Mouse (Mus musculus) MEL (cell line): Measurements from ENCODE around the gene Rrad.

ENCODE experiments used
- CHD1 ChIP-seq: IDR thresholded peaks from 2 replicates; pipeline ENCODE4 v1.6.1; 2012; ENCODE audit warnings: low read depth, mild to moderate bottlenecking, inconsistent platforms, low read length, improper control_type of control experiment
- GABPA ChIP-seq: IDR thresholded peaks from 2 replicates; pipeline ENCODE4 v1.6.1; 2012; ENCODE audit warnings: low read depth, mild to moderate bottlenecking, inconsistent platforms, low read length, improper control_type of control experiment, moderate library complexity
- JUND ChIP-seq: IDR thresholded peaks from 2 replicates; pipeline ENCODE4 v1.6.1; 2011; ENCODE audit warnings: low read depth, mild to moderate bottlenecking, improper control_type of control experiment, low read length
- MAFK ChIP-seq: IDR thresholded peaks from 2 replicates; pipeline ENCODE4 v1.6.1; 2011; ENCODE audit warnings: low read depth, mild to moderate bottlenecking, low read length, improper control_type of control experiment, borderline replicate concordance
- MEF2A ChIP-seq: IDR thresholded peaks from 2 replicates; pipeline ENCODE4 v1.6.1; 2014; ENCODE audit warnings: low read depth, mild to moderate bottlenecking, inconsistent platforms, low read length, improper control_type of control experiment; ENCODE audit not compliant: poor library complexity, insufficient replicate concordance, severe bottlenecking; ENCODE audit errors: extremely low read depth
- MYC ChIP-seq: IDR thresholded peaks from 2 replicates; pipeline ENCODE4 v1.6.1; 2011; ENCODE audit warnings: low read depth, mild to moderate bottlenecking, low read length, improper control_type of control experiment, moderate library complexity
- POLR2A ChIP-seq, 2 experiments: IDR thresholded peaks; 2 replicates each; pipeline ENCODE4 v1.6.1; 2011 to 2012; ENCODE audit warnings: low read length in 2 of 2, mild to moderate bottlenecking in 2 of 2, control low read depth in 1 of 2, improper control_type of control experiment in 1 of 2, low read depth in 1 of 2, moderate library complexity in 1 of 2; ENCODE audit not compliant: control insufficient read depth in 1 of 2, insufficient read depth in 1 of 2, poor library complexity in 1 of 2
- TCF12 ChIP-seq: IDR thresholded peaks from 2 replicates; pipeline ENCODE4 v1.6.1; 2014; ENCODE audit warnings: low read depth, mild to moderate bottlenecking, inconsistent platforms, low read length, improper control_type of control experiment, moderate library complexity
- UBTF ChIP-seq: IDR thresholded peaks from 2 replicates; pipeline ENCODE4 v1.6.1; 2012; ENCODE audit warnings: low read depth, mild to moderate bottlenecking, inconsistent platforms, low read length, improper control_type of control experiment, moderate library complexity, borderline replicate concordance; ENCODE audit not compliant: insufficient read depth
- ZKSCAN1 ChIP-seq: IDR thresholded peaks from 2 replicates; pipeline ENCODE4 v1.6.1; 2012; ENCODE audit warnings: low read depth, mild to moderate bottlenecking, inconsistent platforms, low read length, improper control_type of control experiment, moderate library complexity

DNA sequence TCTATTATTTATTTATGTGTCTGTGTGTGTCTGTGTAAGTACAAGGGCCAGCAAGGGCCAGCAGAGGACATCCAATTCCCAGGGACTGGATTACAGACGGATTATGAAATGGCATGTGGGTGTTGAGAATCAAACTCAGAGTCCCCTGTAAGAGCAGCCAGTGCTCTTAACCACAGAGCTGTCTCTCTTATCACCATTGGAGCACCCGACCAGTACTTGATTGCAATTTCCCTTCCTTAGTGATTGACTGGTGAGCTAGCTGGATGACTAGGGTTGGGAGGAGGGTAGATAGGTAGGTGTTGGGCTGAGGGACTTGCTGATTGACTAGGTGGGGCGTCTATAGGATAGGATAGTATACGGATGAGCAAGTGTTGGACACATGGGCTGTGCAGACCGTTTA lies 10.4 kb downstream of the Rrad start:
- TF ChIP-seq JUND (no peak), POLR2A (IDR thresholded peaks at IDR 0.05; ENCODE audit: control insufficient read depth in 1 of 2, insufficient read depth in 1 of 2, low read depth in 1 of 2, low read length in 2 of 2, poor library complexity in 1 of 2) (no peak), UBTF (no peak), MYC (no peak), MAFK (no peak), ZKSCAN1 (no peak), CHD1 (no peak), MEF2A (no peak), TCF12 (no peak; the same call in 1 of the 2 replicates), GABPA (no peak)
